Mouse (Mus musculus): ENCODE data around the gene Qk.
A peak's percentile ranks its signal among the peaks of the same experiment; 100 is the strongest.

Qk gene

GRCm38 (mm10) chr17:10319685-10320455 is at the start of gene Qk:
Gene Qk, minus strand, starts transcription at chr17:10319854.
- peak; percentile 88 to 91 for DNase-seq (ENCODE audit: low spot score in 2 of 2)

- DNase-seq (ENCODE audit: low spot score in 2 of 2): no peak
Measured at GRCm38 (mm10) chr17:10367044-10367443, 47.4 kb upstream of the Qk start.

DNA sequence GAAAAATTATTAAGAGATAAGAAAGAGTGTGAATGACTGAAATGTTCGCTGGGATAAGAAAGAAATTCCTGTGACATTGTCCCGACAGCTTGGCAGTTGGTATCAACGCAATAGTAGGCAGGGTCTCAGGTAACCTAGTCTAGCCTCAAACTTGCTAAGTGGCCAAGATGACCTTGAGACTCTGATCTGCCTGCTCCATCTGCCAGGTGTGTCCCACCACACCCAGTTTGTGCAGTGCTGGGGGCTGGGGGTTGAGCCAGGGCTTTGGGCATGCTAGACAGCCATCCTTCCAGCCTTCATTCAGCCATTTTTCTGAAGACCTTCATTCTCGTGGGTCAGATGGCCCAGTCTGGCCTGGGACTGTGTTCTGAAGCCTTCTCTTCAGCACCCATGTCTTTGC is 46.9 kb upstream of the Qk start:
- DNase-seq (ENCODE audit: low spot score in 2 of 2): no peak

DNA sequence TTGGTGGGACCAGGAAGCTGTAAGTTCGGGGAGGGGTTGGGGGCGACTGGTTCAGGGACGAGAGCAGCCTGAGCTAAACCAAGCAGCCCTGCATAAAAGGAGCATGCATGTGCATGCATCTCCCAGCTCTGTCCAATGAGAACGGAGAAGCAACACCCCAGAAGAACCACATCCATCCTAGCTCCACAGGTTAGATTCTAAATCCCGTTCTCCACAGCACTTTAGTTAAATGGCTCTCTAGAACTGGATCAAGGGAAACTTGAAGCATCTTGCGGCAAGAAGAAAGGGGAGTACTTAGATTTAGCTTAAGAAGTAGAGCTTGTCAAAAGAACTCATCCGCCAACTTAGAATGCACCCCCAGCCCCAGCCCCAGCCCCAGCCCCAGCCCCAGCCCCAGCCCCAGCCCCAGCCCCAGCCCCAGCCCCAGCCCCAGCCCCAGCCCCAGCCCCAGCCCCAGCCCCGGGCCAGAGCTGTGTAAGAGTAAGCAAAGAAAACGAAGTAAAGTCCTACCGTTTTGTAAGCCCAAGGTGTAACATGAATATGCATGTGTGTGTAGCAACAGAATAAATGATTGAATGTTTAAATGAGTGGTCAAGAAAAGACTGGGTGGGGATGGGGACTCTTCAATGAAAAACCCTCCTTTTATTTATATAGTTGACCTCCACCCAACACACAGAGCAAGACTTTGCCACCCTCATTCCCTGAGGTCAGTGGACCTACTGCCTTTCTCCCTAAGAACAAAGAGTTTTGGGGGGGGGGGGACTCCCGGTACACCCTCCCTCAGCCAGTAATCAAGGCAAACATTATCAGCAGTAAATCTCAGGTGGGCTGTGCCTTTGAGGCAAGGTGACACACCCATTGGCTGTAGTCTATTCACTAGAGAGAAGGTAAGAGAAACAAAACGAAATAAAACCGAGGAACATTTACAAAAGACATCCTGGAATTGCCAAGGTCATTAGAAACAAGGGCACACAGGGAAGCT is 46.1 kb upstream of the Qk start:
- no peak for DNase-seq (ENCODE audit: low spot score in 2 of 2)

DNA sequence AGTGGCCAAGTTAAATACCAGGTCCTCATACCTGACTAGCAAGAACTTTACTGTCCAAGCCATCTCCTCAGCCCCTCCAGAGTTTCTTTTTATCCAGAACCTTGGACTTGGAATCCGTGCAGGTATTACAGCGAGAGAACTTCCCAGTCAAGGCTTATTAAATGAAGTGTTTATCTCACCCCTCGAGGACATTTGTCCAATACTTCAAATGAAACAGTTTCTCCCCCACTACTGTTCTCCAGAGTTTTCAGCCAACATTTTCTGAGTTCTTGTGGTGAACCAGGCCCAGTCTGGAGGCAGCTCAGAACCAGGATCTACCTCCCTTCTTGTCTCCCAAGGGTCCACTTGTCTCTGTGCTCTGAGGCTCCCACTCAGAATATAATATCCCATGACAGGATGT is 43.5 kb upstream of the Qk start:
- no peak for DNase-seq (ENCODE audit: low spot score in 2 of 2)

DNA sequence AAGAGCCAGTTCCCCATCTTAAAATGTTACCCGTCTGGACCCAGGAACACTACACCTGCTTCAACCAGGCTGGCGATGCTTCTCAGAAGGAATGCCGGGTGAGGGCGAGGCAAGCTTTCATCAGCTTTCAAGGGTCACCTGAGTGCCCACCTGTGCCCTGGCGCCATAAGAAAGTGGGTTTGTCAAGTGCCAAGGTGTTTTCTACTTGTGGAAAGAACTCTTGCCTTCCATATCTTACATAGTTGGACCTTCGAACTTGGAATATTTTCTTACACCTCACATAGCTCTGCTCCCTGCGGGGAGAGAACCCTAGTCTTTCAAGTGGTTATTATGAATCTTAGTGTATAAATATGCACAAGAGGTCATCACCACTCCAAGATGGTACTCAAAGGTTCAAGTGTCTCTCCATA is 42.2 kb upstream of the Qk start:
- no peak for DNase-seq (ENCODE audit: low spot score in 2 of 2)

DNA sequence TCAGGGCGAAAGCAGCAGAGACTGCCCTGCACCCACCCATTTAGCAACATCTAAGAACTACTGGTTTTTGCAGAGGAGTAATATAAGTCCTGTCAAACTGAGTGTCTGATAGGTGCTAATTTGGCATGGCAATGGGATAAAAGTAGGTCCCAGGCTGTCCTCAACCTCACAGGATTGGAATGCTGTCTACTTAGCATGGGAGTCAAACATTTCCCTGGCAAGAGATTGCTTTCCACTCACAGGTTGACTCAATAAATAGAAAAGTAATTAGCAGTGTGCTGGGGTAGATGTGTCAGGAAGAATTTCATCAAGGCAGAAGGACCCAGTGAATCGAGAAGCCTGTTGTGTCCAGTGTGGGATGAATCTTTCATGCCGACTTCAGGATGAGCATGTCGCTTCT is 41.1 kb upstream of the Qk start:
- DNase-seq (ENCODE audit: low spot score in 2 of 2): no peak

DNA sequence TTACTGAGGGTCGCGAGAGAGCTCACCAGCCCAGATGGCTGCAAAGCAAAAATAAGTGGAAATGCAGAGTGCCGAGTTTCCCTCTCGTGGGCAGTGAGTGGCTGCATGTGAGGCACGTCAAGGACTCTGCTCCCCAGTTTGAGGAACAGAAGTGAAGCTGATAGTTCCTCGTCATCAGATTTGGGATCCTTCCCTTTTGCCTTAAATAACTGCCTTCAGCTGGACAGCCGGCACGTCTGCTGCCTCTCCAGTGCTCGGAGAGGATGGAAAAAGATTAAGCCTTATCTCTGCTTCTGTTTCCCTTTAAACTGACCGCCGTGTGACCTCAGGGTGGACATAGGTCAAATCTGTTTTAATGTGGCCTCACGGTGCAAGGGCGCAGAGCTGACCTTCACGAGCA is 39.8 kb upstream of the Qk start:
- peak in 1 of 2 experiments; percentile 22 for DNase-seq (ENCODE audit: low spot score in 2 of 2)

DNA sequence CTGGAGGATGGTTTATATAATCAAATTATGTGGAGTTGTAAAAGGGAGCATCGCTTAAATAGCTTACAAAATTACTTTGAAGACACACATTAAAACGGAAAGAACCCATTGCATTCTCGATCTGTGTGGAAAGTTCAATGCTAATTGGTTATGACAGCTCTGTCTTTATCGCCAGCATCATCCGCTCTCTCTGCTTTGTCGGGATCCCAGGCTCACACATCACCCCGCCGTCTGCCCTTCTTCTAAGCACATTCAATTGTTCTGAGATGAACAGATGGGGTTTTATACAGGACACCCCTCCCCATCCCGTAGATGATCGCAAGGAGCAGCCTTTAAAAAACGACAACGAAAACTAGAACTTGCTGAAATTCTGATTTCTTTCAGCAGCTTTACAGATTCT is 37.7 kb upstream of the Qk start:
- DNase-seq (ENCODE audit: low spot score in 2 of 2): no peak

DNA sequence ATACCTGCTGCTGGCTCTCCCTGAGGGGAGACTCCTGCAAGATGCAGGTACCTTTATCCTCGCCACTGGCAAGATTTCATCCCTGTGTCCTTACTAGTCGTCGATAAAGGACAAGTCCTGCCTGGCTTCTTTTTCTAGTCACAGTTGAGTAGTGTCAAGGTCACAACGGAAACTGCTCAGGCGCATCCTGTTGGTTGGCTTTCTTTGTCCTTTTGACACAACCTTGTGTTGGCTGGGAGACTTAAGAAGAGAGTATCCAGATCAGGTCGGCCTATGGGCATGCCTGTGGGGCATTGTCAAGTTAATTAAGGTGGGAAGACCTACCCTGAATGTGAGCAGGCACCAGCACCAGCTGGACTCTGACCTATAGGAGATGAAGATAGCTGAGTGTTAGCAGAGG is 36.6 kb upstream of the Qk start:
- DNase-seq (ENCODE audit: low spot score in 2 of 2): no peak

DNA sequence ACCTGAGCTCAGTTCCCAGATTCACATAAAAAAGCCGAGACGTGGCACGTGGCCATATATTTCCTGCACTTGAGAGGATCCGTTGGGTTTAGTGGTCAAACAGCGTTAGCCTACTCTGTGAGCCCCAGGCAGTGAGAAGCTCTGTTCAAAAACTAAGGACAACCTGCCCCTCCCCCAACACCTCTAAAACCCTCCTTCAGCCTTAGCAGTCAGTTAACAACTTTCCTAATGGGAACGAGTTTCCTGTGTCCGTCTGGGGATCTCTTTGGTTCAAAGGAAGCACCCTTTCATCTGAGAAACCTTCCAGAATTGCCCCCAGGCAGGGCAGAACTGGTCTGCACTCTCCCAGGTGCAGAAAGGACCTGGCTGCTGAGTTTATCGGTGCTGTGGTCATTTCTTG is 36.1 kb upstream of the Qk start:
- DNase-seq (ENCODE audit: low spot score in 2 of 2): no peak

- no peak for DNase-seq (ENCODE audit: low spot score in 2 of 2)
Measured at GRCm38 (mm10) chr17:10338286-10338685, 18.6 kb upstream of the Qk start.

DNA sequence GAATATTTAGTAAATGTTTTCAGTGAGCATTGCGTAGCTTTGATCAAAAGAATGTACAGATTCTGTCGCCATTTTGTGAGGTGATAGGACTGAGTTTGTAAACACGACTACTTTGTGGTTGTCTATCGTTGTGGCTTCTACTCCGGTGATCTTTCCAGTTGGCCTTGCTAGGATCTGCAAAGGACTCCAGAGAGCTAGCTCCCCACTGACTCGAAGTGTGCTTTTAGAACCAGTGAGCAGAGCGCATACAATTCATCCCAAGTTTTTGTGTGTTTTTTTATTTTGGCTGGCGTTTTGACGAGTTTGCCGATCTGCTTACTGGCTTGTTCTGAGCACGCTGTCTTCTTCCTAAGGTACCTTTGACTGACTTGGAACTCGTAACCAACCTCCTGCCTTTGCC is 16.9 kb upstream of the Qk start:
- DNase-seq (ENCODE audit: low spot score in 2 of 2): no peak

DNA sequence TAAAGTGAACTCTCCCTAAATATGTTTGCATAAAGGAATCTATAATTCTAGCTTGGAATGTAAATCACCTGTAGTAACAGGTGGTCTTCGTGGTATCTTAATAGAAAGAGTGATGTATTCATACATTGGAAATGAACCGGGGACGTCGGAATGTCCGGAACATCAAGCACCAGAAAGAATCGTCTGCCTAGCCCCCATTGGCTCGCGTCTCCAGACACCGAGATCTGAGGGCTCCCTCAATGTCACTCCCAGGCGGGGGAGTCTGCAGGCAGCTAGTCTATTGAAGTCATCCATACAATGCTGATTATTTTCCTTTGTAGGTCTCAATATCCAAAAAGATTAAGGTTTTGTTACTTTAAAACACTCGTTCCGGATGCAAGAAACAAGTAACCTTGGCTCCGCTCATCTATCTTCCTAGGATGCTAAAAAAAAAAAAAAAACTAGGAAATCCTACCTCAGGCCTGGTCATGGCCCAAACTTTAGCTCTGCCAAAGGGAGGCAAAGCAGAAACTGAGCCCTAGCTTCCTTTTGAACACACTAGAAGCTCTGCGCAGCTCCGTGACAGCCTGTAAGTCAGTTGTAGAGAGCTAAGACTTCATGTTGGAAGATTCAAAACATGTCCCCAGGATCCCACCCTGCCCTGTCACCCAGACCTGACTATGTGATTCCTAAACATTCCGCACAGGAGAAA is 16.3 kb upstream of the Qk start:
- DNase-seq (ENCODE audit: low spot score in 2 of 2): no peak

GRCm38 (mm10) chr17:10334957-10335690 is 15.5 kb upstream of the Qk start:
- DNase-seq (ENCODE audit: low spot score in 2 of 2): peak; percentile 76 to 82

DNA sequence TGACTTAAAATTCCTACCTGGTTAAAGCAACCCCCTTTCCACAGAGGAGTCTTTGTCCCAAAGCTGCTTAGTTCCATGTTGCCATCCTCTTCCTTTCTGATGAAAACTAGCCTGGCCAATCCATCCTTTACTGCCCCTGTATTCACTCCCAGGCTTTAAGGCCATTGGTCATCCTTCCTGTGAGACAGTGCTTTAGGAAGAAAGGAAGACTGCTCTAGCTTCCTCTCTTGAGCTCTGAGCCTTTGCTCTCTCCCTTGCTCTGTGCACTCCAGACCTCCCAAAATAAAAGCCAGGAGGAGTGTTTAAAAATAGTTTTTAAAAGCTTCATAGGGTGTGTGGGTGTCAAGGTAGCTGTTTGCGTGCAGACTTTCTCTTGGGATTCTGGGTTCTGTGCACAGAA is 14.8 kb upstream of the Qk start:
- no peak for DNase-seq (ENCODE audit: low spot score in 2 of 2)

DNA sequence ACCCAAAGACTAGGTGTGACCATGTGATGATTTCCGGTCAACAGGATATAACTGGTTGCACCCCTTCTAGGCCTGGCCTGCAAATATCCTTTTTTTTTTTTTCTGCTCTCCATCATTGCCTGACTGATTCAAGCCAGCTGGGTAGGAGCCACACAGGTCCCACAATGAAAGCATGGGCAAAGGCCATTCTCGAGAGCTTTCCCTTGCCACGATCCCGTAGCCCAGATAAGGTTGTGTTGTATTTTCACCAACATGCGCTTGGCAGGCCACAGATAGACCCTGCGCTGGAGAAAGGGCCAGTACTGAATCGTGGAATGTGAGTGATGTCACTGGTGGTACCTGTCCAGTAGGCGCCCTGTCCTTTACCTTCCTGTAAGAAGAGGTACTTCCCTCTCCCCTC is 13.7 kb upstream of the Qk start:
- DNase-seq (ENCODE audit: low spot score in 2 of 2): no peak

GRCm38 (mm10) chr17:10332127-10332526 is 12.5 kb upstream of the Qk start:
- DNase-seq (ENCODE audit: low spot score in 2 of 2): no peak

GRCm38 (mm10) chr17:10329461-10329860 is 9.8 kb upstream of the Qk start:
- no peak for DNase-seq (ENCODE audit: low spot score in 2 of 2)

GRCm38 (mm10) chr17:10328544-10329100 is 9.0 kb upstream of the Qk start:
- DNase-seq (ENCODE audit: low spot score in 2 of 2): peak in 1 of 2 experiments; percentile 58

- no peak for DNase-seq (ENCODE audit: low spot score in 2 of 2)
Measured at GRCm38 (mm10) chr17:10327584-10328210, 8.0 kb upstream of the Qk start.
